Mouse (Mus musculus) stomach, embryonic 15.5 days (tissue): ENCODE measurements around the gene Gm10721. TPM values are rescaled to one million over a fixed set of nuclear protein-coding genes. Genes with fewer than 3 reads are reported as not detected.
A peak's percentile ranks its signal among the peaks of the same experiment; 100 is the strongest.
"Not testable (repeated sequence)": the region's sequence is repeated elsewhere in the genome, so short reads cannot be mapped to it uniquely, and the experiment has no call there.

Experiments used
- ATAC-seq: fragments of 200-750 bp; cut with Nextera tagmentation; 2 replicates; pipeline ENCODE4 v1.8.0; 2017; ENCODE audit warnings: low read depth, moderate number of reproducible peaks, moderate TSS enrichment; ENCODE audit not compliant: insufficient read depth, low FRiP score
- H3K27ac ChIP-seq: fragments of 300-500 bp; sonication (generic); 2 replicates; pipeline ENCODE4 v1.5.1; 2015; ENCODE audit warnings: mild to moderate bottlenecking, inconsistent platforms
- H3K27me3 ChIP-seq: fragments of 300-500 bp; sonication (generic); replicated peaks from 2 replicates; pipeline ENCODE4 v1.6.1; 2015; ENCODE audit warnings: inconsistent platforms
- H3K36me3 ChIP-seq: fragments of 300-500 bp; sonication (generic); 2 replicates; pipeline ENCODE4 v1.6.1; 2015; ENCODE audit warnings: inconsistent platforms
- H3K4me1 ChIP-seq: fragments of 300-500 bp; sonication (generic); 2 replicates; pipeline ENCODE4 v1.6.1; 2015; ENCODE audit warnings: inconsistent platforms
- H3K4me2 ChIP-seq: fragments of 300-500 bp; sonication (generic); 2 replicates; pipeline ENCODE4 v1.6.1; 2015; ENCODE audit warnings: mild to moderate bottlenecking, inconsistent platforms
- H3K4me3 ChIP-seq: fragments of 300-500 bp; sonication (generic); replicated peaks from 2 replicates; pipeline ENCODE4 v1.5.1; 2015; ENCODE audit warnings: inconsistent platforms
- H3K9ac ChIP-seq: fragments of 300-500 bp; sonication (generic); 2 replicates; pipeline ENCODE4 v1.6.1; 2015; ENCODE audit warnings: inconsistent platforms
- H3K9me3 ChIP-seq: fragments of 300-500 bp; sonication (generic); 2 replicates; pipeline ENCODE4 v1.6.1; 2016; ENCODE audit warnings: inconsistent platforms
- WGBS: fragments of 180-500 bp; shearing (Covaris S2); methylation state at CpG from one replicate; pipeline ENCODE4 v1.1.7; 2015; 5-methylcytosine and 5-hydroxymethylcytosine counted together
- polyA plus RNA-seq: library from polyadenylated mRNA; unstranded; fragments of >200 nt; fragmentation: Nextera tagmentation; extraction: Ambion mirVana; gene quantifications from 2 replicates; pipeline ENCODE4 v1.2.1, GENCODE M21; 2015

Gm10721 gene
- polyA plus RNA-seq: not detected in 2 replicates

- no CpG with 5 or more reads among the region's 11 CpGs for WGBS
- H3K4me1 ChIP-seq: not testable (repeated sequence)
These were observed at the start of gene Gm10721 for GRCm38 (mm10) chr9:3012733-3013279. Gene Gm10721 (plus strand): TSS chr9:3013140.

DNA sequence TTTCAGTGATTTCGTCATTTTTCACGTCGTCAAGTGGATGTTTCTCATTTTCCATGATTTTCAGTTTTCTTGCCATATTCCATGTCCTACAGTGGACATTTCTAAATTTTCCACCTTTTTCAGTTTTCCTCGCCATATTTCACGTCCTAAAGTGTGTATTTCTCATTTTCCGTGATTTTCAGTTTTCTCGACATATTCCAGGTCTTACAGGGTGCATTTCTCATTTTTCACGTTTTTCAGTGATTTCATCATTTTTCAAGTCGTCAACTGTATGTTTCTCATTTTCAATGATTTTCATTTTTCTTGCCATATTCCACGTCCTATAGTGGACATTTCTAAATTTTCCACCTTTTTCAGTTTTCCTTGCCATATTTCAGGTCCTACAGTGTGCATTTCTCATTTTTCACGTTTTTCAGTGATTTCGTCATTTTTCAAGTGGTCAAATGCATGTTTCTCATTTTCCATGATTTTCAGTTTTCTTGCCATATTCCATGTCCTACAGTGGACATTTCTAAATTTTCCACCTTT is 12.4 kb upstream of the Gm10721 start, which contains the start of gene Gm10722:
Gene Gm10722 (plus strand): TSS at position 478 of the 528 bp plus-strand sequence.
- not testable (repeated sequence) for H3K4me3 ChIP-seq, H3K36me3 ChIP-seq, H3K27me3 ChIP-seq, H3K9ac ChIP-seq, H3K4me2 ChIP-seq, H3K27ac ChIP-seq, H3K9me3 ChIP-seq, H3K4me1 ChIP-seq, ATAC-seq
- 71% methylated on average over 12 of the region's 12 CpGs for WGBS

More at GRCm38 (mm10) chr9:3012733-3013279, at the start of gene Gm10721:
- H3K9ac ChIP-seq, H3K9me3 ChIP-seq, H3K36me3 ChIP-seq, H3K4me3 ChIP-seq, H3K4me2 ChIP-seq, H3K27me3 ChIP-seq, H3K27ac ChIP-seq: not testable (repeated sequence)
- peak; percentile 61 for ATAC-seq

DNA sequence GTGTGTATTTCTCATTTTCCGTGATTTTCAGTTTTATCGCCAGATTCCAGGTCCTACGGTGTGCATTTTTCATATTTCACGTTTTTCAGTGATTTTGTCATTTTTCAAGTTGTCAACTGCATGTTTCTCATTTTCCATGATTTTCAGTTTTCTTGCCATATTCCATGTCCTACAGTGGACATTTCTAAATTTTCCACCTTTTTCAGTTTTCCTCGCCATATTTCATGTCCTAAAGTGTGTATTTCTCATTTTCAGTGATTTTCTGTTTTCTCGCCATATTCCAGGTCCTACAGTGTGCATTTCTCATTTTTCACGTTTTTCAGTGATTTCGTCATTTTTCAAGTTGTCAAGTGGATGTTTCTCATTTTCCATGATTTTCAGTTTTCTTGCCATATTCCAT is 11.9 kb upstream of the Gm10721 start:
- H3K9me3 ChIP-seq, H3K4me3 ChIP-seq, H3K4me2 ChIP-seq, H3K27ac ChIP-seq, H3K9ac ChIP-seq, H3K36me3 ChIP-seq, H3K27me3 ChIP-seq, H3K4me1 ChIP-seq, ATAC-seq: not testable (repeated sequence)
- WGBS: 62% methylated on average over 8 of the region's 8 CpGs

DNA sequence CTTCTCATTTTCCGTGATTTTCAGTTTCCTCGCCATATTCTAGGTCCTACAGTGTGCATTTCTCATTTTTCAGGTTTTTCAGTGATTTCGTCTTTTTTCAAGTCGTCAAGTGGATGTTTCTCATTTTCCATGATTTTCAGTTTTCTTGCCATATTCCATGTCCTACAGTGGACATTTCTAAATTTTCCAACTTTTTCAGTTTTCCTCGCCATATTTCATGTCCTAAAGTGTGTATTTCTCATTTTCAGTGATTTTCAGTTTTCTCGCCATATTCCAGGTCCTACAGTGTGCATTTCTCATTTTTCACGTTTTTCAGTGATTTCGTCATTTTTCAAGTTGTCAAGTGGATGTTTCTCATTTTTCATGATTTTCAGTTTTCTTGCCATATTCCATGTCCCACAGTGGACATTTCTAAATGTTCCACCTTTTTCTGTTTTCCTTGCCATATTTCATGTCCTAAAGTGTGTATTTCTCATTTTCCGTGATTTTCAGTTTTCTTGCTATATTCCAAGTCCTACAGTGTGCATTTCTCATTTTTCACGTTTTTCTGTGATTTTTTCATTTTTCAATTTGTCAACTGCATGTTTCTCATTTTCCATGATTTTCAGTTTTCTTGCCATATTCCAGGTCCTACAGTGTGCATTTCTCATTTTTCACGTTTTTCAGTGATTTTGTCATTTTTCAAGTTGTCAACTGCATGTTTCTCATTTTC is 10.8 kb upstream of the Gm10721 start:
- H3K27me3 ChIP-seq, H3K9me3 ChIP-seq, H3K9ac ChIP-seq, H3K36me3 ChIP-seq, H3K4me2 ChIP-seq, H3K4me1 ChIP-seq, H3K27ac ChIP-seq, H3K4me3 ChIP-seq: not testable (repeated sequence)
- 64% methylated on average over 9 of the region's 11 CpGs for WGBS
- peak; percentile 77 for ATAC-seq

DNA sequence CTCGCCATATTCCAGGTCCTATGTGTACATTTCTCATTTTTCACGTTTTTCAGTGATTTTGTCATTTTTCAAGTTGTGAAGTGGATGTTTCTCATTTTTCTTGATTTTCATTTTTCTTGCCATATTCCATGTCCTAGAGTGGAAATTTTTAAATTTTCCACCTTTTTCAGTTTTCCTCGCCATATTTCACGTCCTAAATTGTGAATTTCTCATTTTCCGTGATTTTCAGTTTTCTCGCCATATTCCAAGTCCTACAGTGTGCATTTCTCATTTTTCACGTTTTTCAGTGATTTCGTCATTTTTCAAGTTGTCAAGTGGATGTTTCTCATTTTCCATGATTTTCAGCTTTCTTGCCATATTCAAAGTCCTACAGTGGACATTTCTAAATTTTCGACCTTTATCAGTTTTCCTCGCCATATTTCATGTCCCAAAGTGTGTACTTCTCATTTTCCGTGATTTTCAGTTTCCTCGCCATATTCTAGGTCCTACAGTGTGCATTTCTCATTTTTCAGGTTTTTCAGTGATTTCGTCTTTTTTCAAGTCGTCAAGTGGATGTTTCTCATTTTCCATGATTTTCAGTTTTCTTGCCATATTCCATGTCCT is 10.0 kb upstream of the Gm10721 start, which contains the start of gene Gm11168:
Gene Gm11168 (plus strand): TSS at position 553 of the 603 bp plus-strand sequence.
- H3K4me1 ChIP-seq, H3K36me3 ChIP-seq, H3K27ac ChIP-seq, H3K4me3 ChIP-seq, H3K4me2 ChIP-seq, ATAC-seq, H3K27me3 ChIP-seq, H3K9me3 ChIP-seq, H3K9ac ChIP-seq: not testable (repeated sequence)
- 72% methylated on average over 6 of the region's 14 CpGs for WGBS

- H3K4me1 ChIP-seq, H3K27me3 ChIP-seq, H3K9me3 ChIP-seq, H3K4me2 ChIP-seq, H3K4me3 ChIP-seq, H3K9ac ChIP-seq, H3K36me3 ChIP-seq, ATAC-seq, H3K27ac ChIP-seq: not testable (repeated sequence)
- WGBS: 83% methylated on average over 1 of the region's 5 CpGs
These were observed 6.8 kb upstream of the Gm10721 start for GRCm38 (mm10) chr9:3006179-3006578.

- H3K36me3 ChIP-seq, H3K9me3 ChIP-seq, H3K9ac ChIP-seq, H3K4me3 ChIP-seq, H3K4me1 ChIP-seq, H3K4me2 ChIP-seq, H3K27ac ChIP-seq, H3K27me3 ChIP-seq: not testable (repeated sequence)
- 70% methylated on average over 8 of the region's 8 CpGs for WGBS
- ATAC-seq: peak; percentile 66
These were observed 6.3 kb upstream of the Gm10721 start for GRCm38 (mm10) chr9:3006636-3007035.

DNA sequence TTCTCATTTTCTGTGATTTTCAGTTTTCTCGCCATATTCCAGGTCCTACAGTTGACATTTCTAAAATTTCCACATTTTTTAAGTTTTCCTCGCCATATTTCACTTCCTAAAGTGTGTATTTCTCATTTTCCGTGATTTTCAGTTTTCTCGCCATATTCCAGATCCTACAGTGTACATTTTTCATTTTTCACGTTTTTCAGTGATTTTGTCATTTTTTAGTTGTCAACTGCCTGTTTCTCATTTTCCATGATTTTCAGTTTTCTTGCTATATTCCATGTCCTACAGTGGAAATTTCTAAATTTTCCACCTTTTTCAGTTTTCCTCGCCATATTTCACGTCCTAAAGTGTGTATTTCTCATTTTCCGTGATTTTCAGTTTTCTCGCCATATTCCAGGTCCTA is 5.7 kb upstream of the Gm10721 start:
- not testable (repeated sequence) for H3K36me3 ChIP-seq, H3K4me3 ChIP-seq, H3K27me3 ChIP-seq, H3K4me2 ChIP-seq, H3K4me1 ChIP-seq, H3K27ac ChIP-seq, H3K9ac ChIP-seq, H3K9me3 ChIP-seq
- 77% methylated on average over 8 of the region's 9 CpGs for WGBS
- ATAC-seq: peak; percentile 18; the same call in 1 of the 2 replicates

GRCm38 (mm10) chr9:3009331-3009730 is 3.6 kb upstream of the Gm10721 start:
- H3K9ac ChIP-seq, H3K4me2 ChIP-seq, H3K27me3 ChIP-seq, H3K4me1 ChIP-seq, H3K4me3 ChIP-seq, H3K9me3 ChIP-seq, H3K27ac ChIP-seq, H3K36me3 ChIP-seq: not testable (repeated sequence)
- peak; percentile 24; the same call in 1 of the 2 replicates for ATAC-seq
- no CpG with 5 or more reads among the region's 5 CpGs for WGBS

GRCm38 (mm10) chr9:3012054-3012621 is 802 bp upstream of the Gm10721 start:
- not testable (repeated sequence) for H3K4me1 ChIP-seq, ATAC-seq, H3K27ac ChIP-seq, H3K9me3 ChIP-seq, H3K4me2 ChIP-seq, H3K4me3 ChIP-seq, H3K9ac ChIP-seq, H3K27me3 ChIP-seq, H3K36me3 ChIP-seq
- 83% methylated on average over 3 of the region's 7 CpGs for WGBS

DNA sequence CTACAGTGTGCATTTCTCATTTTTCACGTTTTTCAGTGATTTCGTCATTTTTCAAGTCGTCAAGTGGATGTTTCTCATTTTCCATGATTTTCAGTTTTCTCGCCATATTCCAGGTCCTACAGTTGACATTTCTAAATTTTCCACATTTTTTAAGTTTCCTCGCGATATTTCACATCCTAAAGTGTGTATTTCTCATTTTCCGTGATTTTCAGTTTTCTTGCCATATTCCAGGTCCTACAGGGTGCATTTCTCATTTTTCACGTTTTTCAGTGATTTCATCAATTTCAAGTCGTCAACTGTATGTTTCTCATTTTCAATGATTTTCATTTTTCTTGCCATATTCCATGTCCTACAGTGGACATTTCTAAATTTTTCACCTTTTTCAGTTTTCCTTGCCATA is 2.4 kb downstream of the Gm10721 start, which contains the start of gene Gm10720:
Gene Gm10720 (plus strand): TSS at position 301 of the 400 bp plus-strand sequence.
- H3K4me3 ChIP-seq, H3K36me3 ChIP-seq, H3K27me3 ChIP-seq, H3K9me3 ChIP-seq, H3K9ac ChIP-seq, H3K27ac ChIP-seq, ATAC-seq, H3K4me1 ChIP-seq, H3K4me2 ChIP-seq: not testable (repeated sequence)
- WGBS: 66% methylated on average over 5 of the region's 9 CpGs

DNA sequence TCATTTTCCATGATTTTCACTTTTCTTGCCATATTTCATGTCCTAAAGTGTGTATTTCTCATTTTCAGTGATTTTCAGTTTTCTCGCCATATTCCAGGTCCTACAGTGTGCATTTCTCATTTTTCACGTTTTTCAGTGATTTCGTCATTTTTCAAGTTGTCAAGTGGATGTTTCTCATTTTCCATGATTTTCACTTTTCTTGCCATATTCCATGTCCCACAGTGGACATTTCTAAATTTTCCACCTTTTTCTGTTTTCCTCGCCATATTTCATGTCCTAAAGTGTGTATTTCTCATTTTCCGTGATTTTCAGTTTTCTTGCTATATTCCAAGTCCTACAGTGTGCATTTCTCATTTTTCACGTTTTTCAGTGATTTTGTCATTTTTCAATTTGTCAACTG is 3.0 kb downstream of the Gm10721 start:
- H3K4me2 ChIP-seq, H3K4me3 ChIP-seq, H3K27ac ChIP-seq, H3K4me1 ChIP-seq, ATAC-seq, H3K27me3 ChIP-seq, H3K36me3 ChIP-seq, H3K9me3 ChIP-seq, H3K9ac ChIP-seq: not testable (repeated sequence)
- WGBS: 70% methylated on average over 6 of the region's 6 CpGs
